13 mouse cellular contexts compared by ENCODE assay signal in genomic region chr10:42892987-42893386, GRCm38 (mm10).
"Had no signal": no experiment of that assay in that cellular context is flagged by ENCODE, and none has a peak within 500 bp of the region (broad histone marks: within the 10 kb centered on the region; RNA-seq: fewer than 3 reads in every experiment).

No protein-coding gene starts in this region.

- H3K36me3 ChIP-seq: limb, embryonic 13.5 days; neural tube, embryonic 13.5 days; stomach, embryonic 15.5 days had no signal

- H3K9me3 ChIP-seq: limb, embryonic 13.5 days; neural tube, embryonic 13.5 days; stomach, embryonic 15.5 days had no signal

- H3K4me3 ChIP-seq: limb, embryonic 13.5 days; neural tube, embryonic 13.5 days; stomach, embryonic 15.5 days had no signal

- H3K4me1 ChIP-seq: limb, embryonic 13.5 days had no signal

- H3K4me2 ChIP-seq: limb, embryonic 13.5 days; neural tube, embryonic 13.5 days; stomach, embryonic 15.5 days had no signal

- H3K9ac ChIP-seq: limb, embryonic 13.5 days; liver, embryonic 14.5 days; neural tube, embryonic 13.5 days; stomach, embryonic 15.5 days had no signal

- DNase-seq: kidney, adult 11 months; kidney, adult 9 months; kidney, postnatal 36 days; layer of hippocampus, adult 9-11 months; lung, adult 18-20 months; midbrain, embryonic 14.5 days; right cerebral cortex, postnatal 14 days; thymus, postnatal 36 days had no signal

- H3K27ac ChIP-seq: kidney, postnatal 0 days; limb, embryonic 13.5 days; liver, embryonic 14.5 days; neural tube, embryonic 13.5 days; stomach, embryonic 15.5 days had no signal

- H3K27me3 ChIP-seq: limb, embryonic 13.5 days; neural tube, embryonic 13.5 days; stomach, embryonic 15.5 days had no signal
